Mouse (Mus musculus): Measurements from ENCODE around the gene Dock8.

- TF ChIP-seq CTCF (IDR thresholded peaks at IDR 0.05; ENCODE audit: borderline replicate concordance, insufficient read depth, low read depth, low read length) (no peak), POLR2A (IDR thresholded peaks at IDR 0.05; ENCODE audit: borderline replicate concordance, insufficient read depth, low read length) (no peak)
These were observed 117.6 kb downstream of the Dock8 start for GRCm38 (mm10) chr19:25116981-25117380.

All from cerebellum, adult 2 months (tissue).